Mouse (Mus musculus) C2C12 (cell line): Measurements from ENCODE around the gene Tanc2. TPM values are rescaled to one million over a fixed set of nuclear protein-coding genes. Genes with fewer than 3 reads are reported as not detected.

Experiments used
- H3K27me3 ChIP-seq: one replicate; pipeline ENCODE4 v1.6.1; 2011; ENCODE audit not compliant: control insufficient read depth, insufficient read depth, insufficient read length
- H3K36me3 ChIP-seq: one replicate; pipeline ENCODE4 v1.6.1; 2011; ENCODE audit not compliant: control insufficient read depth, insufficient read depth
- H3K4me3 ChIP-seq: one replicate; pipeline ENCODE4 v1.5.1; 2011; ENCODE audit warnings: mild to moderate bottlenecking, control low read depth; ENCODE audit not compliant: poor library complexity, insufficient read depth, severe bottlenecking
- H3K79me2 ChIP-seq: one replicate; pipeline ENCODE4 v1.6.1; 2011; ENCODE audit not compliant: control insufficient read depth, insufficient read depth
- H3K79me3 ChIP-seq: one replicate; pipeline ENCODE4 v1.6.1; 2011; ENCODE audit warnings: low read depth, control low read depth
- H3ac ChIP-seq: one replicate; pipeline ENCODE3; 2011; ENCODE audit warnings: low read depth; ENCODE audit not compliant: control insufficient read depth, insufficient read length
- CEBPB ChIP-seq: IDR thresholded peaks from one replicate; pipeline ENCODE4 v1.6.1; 2011; ENCODE audit warnings: low read depth, mild to moderate bottlenecking, control low read depth, moderate library complexity
- CTCF ChIP-seq: IDR thresholded peaks from one replicate; pipeline ENCODE4 v1.5.1; 2011; ENCODE audit not compliant: control insufficient read depth, insufficient read depth, insufficient read length
- FOSL1 ChIP-seq: IDR thresholded peaks from one replicate; pipeline ENCODE4 v1.8.0; 2011; ENCODE audit warnings: mild to moderate bottlenecking, low read length; ENCODE audit not compliant: poor library complexity, insufficient read depth, severe bottlenecking
- MAX ChIP-seq: IDR thresholded peaks from one replicate; pipeline ENCODE4 v1.6.1; 2011; ENCODE audit warnings: mild to moderate bottlenecking, control low read depth
- MYOD1 ChIP-seq: IDR thresholded peaks from one replicate; pipeline ENCODE4 v1.6.1; 2011; ENCODE audit warnings: low read depth; ENCODE audit not compliant: control insufficient read depth, insufficient read length
- MYOG ChIP-seq: IDR thresholded peaks from one replicate; pipeline ENCODE4 v1.6.1; 2011; ENCODE audit not compliant: control insufficient read depth, insufficient read length; ENCODE audit errors: extremely low read depth
- USF1 ChIP-seq: IDR thresholded peaks from one replicate; pipeline ENCODE4 v1.6.1; 2011; ENCODE audit warnings: low read depth, mild to moderate bottlenecking, control low read depth, moderate library complexity
- polyA plus RNA-seq: library from polyadenylated mRNA; unstranded; fragments of >200 nt; fragmentation: generic; extraction: Trizol; gene quantifications from one replicate; pipeline ENCODE4 v1.2.1, GENCODE M21; 2012; ENCODE audit warnings: missing spikeins

Gene Tanc2
- polyA plus RNA-seq, 1 experiment = 5.8 TPM

- no peak overlapping the region for H3ac ChIP-seq
- TF ChIP-seq USF1 (no peak), MAX (no peak), CEBPB (no peak)
- no peaks in the 10 kb centered on the region for H3K27me3 ChIP-seq
- H3K79me2 ChIP-seq = no peaks in the 10 kb centered on the region
- peaks cover 2% of the 10 kb centered on the region for H3K79me3 ChIP-seq
- H3K36me3 ChIP-seq = no peaks in the 10 kb centered on the region
- no peak overlapping the region for H3K4me3 ChIP-seq
Measured at GRCm38 (mm10) chr11:105654616-105655015, 64.8 kb downstream of the Tanc2 start.

- no peaks in the 10 kb centered on the region for H3K27me3 ChIP-seq
- no peak overlapping the region for H3ac ChIP-seq
- TF ChIP-seq CEBPB (no peak), MYOD1 (no peak), FOSL1 (no peak)
- peaks cover 2% of the 10 kb centered on the region for H3K79me3 ChIP-seq
- no peaks in the 10 kb centered on the region for H3K36me3 ChIP-seq
- H3K4me3 ChIP-seq = no peak overlapping the region
- H3K79me2 ChIP-seq = no peaks in the 10 kb centered on the region
Measured at GRCm38 (mm10) chr11:105655335-105655734, 65.5 kb downstream of the Tanc2 start.

GRCm38 (mm10) chr11:105667879-105668278 is 78.1 kb downstream of the Tanc2 start:
- Histone ChIP-seq H3K27me3 (no peaks in the 10 kb centered on the region), H3K79me2 (no peaks in the 10 kb centered on the region), H3K4me3 (no peak overlapping the region), H3K36me3 (no peaks in the 10 kb centered on the region), H3ac (no peak overlapping the region), H3K79me3 (no peaks in the 10 kb centered on the region)
- TF ChIP-seq USF1 (no peak), MYOD1 (no peak), MAX (no peak), CEBPB (no peak), FOSL1 (no peak), CTCF (no peak), MYOG (no peak)

GRCm38 (mm10) chr11:105678996-105679395 is 89.2 kb downstream of the Tanc2 start:
- Histone ChIP-seq H3K79me3 (no peaks in the 10 kb centered on the region), H3K79me2 (no peaks in the 10 kb centered on the region), H3K27me3 (no peaks in the 10 kb centered on the region), H3ac (no peak overlapping the region), H3K4me3 (no peak overlapping the region), H3K36me3 (no peaks in the 10 kb centered on the region)
- TF ChIP-seq FOSL1 (no peak), MYOD1 (no peak), MAX (no peak), USF1 (no peak), CEBPB (no peak), MYOG (no peak), CTCF (no peak)

- Histone ChIP-seq H3K79me2 (no peaks in the 10 kb centered on the region), H3ac (no peak overlapping the region), H3K79me3 (no peaks in the 10 kb centered on the region), H3K36me3 (no peaks in the 10 kb centered on the region), H3K4me3 (no peak overlapping the region), H3K27me3 (no peaks in the 10 kb centered on the region)
- TF ChIP-seq MYOG (no peak), FOSL1 (no peak), MAX (no peak), USF1 (no peak), CEBPB (no peak), MYOD1 (no peak), CTCF (no peak)
Measured at GRCm38 (mm10) chr11:105684747-105685146, 95.0 kb downstream of the Tanc2 start.

GRCm38 (mm10) chr11:105700528-105700927 is 110.7 kb downstream of the Tanc2 start:
- no peak for TF ChIP-seq CTCF
- no peak for TF ChIP-seq CEBPB
- no peak for TF ChIP-seq FOSL1
- no peaks in the 10 kb centered on the region for H3K79me2 ChIP-seq

More at GRCm38 (mm10) chr11:105700528-105700927, 110.7 kb downstream of the Tanc2 start:
- Histone ChIP-seq H3ac (no peak overlapping the region), H3K4me3 (no peak overlapping the region), H3K27me3 (no peaks in the 10 kb centered on the region), H3K36me3 (no peaks in the 10 kb centered on the region), H3K79me3 (no peaks in the 10 kb centered on the region)
